Mouse (Mus musculus): Measurements from ENCODE around the gene Ap1b1.

Gene Ap1b1

DNA sequence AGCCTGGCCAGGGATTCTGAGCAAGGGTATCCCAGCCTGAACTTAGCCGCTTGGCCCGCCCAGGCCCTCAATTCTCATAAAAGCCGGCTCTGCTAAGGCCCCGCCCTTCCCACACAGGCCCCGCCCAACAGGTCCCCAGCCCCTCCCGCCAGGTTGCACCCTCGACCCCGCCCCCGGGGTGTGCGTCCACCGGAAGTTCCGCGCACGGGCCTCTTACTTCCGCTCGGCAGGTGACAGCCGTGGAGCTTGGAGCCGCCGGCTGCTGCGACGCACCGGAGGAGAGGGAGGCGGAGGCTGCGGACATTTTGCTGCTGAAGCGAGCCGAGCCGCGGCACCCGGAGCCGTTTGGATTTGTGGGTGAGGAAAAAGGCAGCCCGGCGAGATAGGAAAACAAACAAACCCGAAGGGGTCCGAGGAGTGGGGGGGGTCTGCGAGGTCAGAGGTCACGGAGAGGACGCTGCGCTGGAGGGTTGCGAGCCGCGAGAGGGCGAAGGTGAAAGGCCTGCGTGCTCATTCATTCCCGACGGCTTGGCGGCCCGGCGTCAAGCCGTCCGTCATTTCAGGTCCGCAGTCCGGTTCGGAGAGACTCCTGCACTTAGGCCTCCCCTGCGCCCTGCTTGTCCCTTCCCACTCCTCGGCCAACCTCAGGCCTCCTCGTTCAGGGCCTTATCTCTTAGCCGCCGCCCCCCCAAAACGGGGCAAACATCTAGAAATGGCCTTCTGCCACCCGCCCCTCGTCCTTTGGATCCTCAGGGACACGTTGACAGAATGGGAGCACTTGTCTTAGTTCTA, at the start of gene Ap1b1:
Gene Ap1b1, plus strand, starts transcription at position 130 of the 792 bp plus-strand sequence.
- DNase-seq, result peak; percentile 96 to 97

DNA sequence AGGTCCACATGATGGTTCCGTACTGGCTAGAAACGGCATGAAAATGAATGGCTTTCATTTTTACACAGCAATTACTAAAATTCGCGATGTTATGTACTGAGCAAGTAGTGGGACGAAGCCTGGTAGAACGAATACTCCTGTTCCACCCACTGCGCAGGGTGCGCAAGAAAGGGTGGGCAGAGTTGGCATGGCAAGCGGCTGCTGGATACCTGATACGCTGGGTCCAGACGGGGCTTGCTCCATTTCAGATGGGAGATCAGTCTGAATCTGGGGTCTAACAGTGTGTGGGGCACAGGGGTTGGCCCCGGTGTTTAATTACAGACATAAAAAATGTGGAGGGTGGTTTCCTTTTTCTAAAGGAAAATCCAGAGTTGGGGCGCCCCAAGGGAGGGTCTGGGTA, 40.1 kb upstream of the Ap1b1 start:
- DNase-seq, result no peak

DNA sequence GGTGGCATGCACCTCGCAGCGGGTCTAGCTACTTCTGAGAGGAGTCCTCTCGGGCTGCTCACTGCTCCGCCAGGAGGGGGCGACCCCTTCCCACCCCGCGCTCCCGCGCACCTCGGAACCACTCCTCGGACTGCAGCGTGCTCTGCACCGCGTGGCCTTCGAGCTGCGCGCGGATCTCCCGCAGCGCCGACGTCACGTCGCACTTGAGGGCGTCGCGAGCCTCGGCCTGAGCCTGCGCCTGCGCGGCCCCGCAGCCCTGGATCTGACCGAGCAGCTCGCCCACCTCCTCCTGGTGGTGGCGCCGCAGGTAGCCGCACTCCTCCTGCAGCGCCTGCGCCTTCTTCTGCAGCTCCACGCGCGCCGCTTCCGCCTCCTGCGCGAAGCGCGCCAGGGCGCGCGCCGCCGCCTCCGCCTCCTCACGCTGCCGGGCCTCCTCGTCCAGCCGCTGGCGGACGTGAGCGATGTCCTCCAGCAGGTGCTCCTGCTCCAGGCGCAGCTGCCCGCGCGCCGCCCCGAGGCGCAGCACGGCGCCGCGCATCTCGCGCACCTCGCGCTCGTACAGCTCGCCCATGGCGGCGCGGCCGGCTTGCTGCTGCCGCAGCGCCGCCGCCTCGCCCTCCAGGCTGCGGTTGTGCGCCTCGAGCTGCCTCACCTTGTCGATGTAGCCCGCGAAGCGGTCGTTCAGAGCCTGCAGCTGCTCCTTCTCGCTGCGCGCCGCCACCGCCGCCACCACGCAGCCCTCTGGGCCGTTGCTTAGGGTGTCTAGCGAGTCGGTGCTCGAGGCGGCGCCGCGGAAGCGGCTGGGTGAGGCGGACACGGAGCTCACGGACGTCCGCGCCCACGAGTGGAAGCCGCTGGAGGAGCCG, 39.4 kb upstream of the Ap1b1 start:
- DNase-seq, result peak; percentile 28 to 57

DNA sequence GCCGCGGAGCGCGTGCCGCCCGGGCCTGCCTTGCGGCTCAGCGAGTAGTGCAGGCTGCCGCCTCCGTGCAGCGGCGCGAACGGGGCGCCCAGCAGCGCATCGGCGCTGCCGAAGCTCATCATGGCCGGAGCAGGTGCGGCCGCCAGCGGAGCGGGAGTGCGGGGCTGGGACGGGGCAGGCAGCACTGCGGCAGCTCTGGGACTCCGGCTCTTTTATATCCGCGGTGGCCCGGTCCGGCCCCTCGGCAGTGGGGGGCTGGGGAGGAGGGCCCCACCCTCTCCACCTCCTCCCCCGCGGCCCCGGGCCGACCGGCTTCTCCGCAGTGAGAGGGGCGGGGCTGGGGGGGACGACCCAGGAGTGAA, 38.8 kb upstream of the Ap1b1 start, which contains the start of gene Nefh:
Gene Nefh, minus strand, starts transcription at position 252 of the 362 bp plus-strand sequence.
- no peak for DNase-seq

DNA sequence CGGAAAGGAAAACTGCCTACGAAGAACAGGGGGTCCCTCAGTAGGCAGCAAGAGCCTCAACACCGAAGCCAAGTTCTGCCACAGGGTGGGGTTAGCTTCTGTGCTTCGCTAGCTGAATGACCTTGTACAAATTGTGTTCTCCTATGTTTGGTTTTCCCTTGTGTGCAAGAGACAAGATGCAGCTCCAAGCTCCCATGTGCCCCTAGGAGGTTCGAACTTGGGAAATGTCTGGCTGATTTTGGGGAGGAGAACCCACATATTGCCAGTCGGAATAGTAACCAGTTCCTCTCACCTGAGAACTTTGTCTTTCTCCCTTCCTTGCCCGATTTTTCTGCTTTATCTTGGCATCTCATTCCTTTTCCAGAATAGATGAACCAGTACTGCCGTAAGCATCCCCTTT, 37.8 kb upstream of the Ap1b1 start:
- no peak for DNase-seq

DNA sequence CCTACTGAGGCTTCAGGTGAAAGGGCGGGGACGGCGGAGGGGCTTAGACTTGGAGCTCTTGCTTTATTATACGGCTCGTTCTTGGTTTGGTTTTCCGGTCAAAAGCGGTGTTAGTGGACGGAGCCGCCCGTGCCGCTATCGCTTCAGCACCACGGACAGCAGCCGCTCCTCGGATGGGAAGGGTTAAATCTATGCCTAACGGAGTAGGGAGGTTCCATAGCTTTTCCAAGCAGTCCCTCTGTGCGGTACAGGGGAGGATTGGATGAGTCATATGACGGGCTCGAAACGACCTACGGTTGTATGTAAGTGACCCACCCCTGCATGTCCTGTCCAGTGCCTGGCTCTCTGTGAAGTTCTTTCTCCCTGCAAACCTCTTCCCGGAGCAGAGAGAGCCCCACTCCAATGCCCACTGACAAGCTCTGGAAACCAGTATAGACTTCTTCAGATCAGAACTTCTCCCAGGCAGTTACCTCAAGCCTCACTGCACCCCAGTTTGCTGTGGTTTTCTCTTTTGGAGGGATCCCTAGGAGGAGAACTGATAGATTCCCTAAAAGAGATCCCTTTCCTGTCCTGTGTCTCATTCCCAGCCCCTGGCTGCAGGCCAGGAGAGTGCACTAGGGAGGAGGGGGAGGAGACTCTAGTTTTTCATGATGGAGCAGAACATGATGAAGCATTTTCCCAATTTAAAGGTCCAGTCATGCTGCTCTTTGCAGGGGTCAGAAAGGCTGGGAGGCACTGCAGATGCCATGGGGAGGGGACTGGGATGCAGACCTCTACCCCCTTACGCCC, 37.2 kb upstream of the Ap1b1 start:
- DNase-seq, result peak; percentile 59 to 69

DNA sequence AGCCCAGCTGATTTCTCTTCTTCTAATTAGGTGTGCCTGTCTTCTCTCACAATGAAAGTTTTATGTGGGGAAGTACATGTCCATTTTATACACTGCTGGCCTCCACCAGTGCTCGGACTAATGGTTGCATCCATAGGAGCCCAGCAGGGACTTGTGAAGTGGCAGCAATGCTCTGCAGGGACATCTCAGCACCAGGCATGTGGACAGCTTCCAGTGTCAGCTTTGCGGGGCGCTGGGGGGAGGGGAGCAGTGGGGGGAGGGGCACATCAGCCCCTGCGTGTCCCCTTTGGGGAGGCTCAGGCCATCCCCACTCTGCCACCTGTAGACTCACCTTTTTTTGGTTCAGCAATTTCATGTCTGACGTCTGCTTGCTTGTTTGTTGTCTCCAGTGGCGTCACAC, 33.2 kb upstream of the Ap1b1 start:
- DNase-seq, result no peak

DNA sequence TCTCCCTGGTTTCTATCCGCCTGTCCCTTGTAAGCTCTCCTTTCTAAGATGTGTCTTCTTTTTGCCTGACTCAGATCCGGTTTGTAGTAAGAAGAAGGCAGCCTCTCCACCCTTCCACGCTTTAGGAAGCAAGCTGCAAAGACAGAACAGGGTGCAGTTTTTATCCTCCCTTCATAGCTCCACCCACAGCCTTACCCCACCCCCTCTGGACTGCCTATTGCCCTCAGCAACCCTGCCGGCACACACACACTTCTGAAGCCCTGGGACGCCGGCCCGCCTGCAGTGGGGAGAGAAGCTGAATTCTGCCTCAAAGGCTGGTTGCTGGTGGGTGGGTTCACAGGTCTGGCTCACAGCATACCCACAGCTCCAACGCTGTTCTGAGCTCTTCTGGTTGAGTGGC, 32.7 kb upstream of the Ap1b1 start:
- peak; percentile 43 to 59 for DNase-seq

DNA sequence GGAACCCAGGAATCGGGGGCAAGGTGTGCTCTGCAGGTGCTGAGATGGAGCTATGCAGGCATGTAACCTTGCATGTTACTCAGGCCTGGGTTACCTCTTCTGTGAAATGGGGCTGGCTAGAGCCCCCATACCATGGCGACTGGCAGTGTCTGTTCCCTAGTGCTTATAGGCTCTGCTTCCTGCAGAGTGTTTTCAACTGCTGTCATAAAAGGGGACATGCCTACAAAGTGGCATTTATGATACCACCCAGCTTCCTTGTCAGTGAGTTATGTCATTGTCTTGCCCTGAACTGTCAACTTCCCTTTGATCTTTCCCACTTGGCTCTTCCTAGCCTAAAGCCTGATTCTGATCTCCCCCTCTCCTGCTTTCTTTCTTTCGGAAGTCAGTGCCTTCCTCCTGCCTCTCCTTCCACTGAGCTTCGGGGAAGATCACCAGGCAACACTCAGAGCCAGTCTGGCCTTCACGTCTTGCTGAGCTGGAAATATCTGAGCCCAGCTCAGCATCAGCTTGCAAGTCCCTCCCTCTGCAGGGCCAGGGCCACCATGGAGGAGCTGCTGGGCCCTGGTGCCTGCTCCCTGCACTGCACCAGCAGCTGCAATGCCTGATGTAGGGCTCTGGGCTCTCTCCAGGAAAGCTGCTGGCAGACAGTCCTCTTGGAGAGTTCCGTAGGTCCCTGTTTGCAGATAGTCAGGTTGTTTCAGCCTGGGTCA, 23.4 kb upstream of the Ap1b1 start:
- no peak for DNase-seq

DNA sequence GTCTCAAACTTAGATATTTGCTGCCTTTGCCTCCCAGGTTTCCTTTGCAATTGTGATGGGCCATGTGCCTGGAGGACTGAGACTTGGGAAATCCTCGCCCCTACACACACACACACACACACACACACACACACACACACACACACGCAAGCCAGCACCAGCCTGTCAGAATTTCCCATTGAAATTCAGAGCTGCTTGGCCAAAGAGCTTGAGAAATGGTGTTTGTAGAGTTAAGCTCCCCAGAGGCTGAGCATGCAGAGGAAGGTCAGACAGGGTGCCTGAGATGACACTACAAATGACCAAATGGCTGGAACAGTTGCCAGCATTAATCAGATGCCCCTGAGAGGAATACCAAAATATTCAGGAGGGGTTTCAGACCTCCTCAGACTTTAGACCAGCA, 20.3 kb upstream of the Ap1b1 start:
- peak; percentile 9 to 48 for DNase-seq

DNA sequence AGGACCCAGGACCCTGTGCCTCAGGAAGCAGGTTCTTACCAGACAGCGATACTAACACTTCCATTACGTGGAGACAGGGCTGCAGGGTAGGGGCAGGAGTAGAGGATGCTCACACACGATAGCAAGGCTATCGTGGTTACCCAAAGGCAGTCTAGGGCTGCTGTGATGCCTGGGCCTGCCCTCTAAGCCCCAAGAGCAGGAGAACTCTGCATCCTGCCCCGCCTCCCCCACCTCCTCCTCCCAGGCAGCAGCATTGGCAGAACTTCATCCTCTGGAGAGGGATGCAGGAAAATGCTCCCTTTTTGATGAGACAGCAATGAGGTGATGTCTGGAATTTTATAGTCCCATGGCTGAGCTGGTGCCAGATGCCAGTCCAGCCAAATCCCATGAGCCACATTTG, 19.7 kb upstream of the Ap1b1 start:
- DNase-seq, result peak; percentile 27 to 62

DNA sequence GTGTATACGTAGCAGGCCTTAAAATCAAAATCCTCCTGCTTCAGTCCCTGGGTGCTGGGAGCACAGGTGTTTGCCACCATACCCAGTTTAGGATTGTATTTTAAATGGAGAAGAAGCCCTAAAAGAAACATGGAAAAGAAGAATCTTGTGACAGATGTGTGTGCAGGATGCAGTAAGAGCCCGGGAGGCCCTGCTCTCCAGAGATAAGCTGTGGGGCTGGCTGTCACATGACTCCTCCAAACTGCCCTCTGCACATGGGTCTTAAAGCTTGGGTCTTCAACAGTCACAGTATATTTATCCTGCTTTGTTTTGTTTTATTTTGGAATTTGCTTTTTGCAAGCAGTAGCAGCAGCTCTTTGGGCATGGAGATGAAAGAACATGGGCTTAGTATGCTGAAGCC, 19.1 kb upstream of the Ap1b1 start:
- no peak for DNase-seq

DNA sequence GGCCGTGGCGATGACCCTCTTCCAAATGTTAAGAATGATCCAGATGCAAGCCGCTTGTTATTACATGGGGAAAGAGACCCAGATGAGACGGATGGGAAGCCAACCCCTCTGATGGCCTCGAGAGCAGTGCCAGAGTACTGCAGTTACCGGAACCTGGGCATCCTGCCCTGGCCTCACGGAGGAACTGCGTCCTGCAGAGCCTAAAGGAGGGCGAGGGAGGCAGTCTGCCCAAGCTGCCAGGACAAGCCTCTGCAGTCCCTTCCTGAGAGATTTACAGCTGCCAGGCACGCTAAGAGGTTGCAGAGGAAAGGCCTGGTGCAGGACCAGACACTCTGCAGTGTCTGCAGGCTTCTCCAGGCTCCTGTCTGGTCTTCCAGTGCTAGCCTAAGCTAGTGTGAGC, 18.2 kb upstream of the Ap1b1 start:
- DNase-seq, result peak; percentile 32 to 70

DNA sequence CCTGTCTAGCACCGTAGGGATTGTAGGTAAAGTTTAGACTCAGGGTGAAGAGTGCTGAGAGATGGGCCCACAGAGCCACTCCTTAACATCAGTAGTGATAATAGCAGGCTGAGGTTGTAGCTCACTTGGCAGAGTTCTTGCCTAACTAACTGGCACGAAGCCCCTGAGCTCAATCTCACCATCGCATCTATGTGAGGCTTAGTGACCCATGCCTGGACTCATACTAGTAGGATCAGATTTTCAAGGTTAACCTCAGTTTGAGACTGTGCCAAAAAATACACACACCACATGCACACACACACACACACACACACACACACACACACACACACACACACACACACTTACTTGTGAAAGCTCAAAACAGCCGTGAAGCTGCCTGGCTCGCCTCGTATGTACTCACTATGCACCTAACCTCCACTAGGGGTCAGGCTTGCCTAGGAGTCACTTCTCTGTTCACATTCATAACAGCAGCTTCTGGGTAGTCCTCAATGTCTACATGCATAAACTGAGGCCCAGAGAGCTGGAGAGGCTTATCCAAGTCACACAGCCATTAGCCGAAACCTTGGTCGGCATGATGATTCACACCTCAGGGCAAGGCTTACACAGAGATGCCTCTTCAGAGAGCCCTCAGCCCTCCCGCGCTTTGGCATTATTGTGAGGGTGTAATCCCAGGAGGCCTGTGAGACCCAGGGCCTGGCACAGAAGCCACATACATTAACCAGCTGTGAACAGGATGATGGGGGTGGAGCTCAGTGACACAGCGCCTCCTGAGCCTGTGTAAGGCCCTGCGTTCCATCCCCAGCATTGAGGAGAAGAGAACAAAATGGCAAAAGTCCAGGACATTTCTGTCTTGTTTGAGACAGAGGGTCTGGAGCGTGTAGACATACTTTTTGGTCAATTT, 13.4 kb upstream of the Ap1b1 start:
- DNase-seq, result peak; percentile 61 to 78

DNA sequence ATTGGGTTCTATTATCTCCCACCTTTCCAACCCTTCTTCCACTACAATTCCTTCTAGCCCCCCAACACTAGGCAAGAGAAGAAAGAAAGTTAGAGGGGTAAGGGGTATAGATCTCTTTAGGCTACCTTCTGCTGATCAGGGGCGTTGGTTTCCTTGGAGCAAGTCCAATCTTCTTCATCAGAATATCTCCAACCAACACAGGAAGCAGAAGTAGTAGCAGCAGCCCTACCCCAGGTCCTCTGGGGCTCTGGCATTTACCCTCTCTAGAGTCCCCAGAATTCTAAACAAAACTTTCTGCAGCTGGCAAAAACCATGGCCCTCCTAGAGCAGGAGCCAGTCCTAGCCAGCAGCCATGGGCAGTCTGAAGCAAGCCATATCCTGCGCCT, 12.8 kb upstream of the Ap1b1 start:
- DNase-seq, result no peak

DNA sequence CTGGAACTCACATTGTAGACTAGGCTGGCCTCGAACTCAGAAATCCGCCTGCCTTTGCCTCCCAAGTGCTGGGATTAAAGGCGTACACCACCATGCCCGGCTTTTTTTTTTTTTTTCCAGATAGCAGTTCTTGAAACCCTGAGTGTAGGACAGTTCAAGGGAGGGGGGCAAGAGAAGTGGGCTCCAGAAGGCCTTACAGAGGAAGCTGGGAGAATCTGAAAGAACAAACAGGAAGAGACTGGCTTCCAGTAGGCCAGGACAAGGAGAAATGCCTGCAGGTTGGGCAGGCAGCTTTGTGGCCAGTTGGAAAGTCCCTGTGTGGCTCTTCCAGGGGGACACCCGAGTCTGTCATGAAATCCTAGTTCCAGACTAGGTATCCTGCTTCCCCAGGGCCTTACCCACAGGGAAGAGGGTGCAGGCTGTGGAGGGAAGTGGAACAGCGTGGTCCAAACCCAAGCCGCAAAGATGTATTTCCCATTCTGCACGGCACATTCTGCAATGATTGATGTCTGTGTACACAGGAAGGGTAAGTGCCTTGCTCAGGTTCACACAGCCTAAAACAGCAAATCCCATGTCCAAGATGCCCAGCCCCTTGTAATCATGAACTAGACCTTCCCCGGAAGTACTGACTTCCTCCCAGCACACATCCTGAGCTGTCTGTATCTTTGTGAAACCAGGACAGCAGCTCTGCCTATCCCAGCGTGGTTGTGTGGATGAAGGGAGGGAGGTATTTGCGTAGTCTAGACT, 12.1 kb upstream of the Ap1b1 start:
- peak; percentile 30 to 64 for DNase-seq

DNA sequence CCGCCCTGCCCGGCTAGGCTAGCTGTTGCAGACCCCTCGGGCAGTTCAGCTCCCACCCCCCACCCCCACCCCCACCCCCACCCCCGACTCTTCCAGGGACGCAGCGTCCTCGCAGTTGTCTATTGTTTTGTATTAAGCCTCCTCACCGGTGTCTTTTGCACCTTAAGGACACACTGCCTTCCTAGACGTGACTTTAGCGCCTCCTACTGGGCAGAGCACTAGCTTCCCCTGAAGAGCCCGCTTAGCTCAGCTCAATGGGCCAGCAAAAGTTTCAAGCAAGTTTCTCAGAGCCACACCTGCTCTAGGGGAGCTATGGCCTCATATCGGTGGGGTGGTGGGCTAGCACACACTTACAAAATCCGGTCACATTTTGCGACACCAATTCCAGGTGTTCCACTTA, 11.0 kb upstream of the Ap1b1 start:
- peak; percentile 82 to 90 for DNase-seq

DNA sequence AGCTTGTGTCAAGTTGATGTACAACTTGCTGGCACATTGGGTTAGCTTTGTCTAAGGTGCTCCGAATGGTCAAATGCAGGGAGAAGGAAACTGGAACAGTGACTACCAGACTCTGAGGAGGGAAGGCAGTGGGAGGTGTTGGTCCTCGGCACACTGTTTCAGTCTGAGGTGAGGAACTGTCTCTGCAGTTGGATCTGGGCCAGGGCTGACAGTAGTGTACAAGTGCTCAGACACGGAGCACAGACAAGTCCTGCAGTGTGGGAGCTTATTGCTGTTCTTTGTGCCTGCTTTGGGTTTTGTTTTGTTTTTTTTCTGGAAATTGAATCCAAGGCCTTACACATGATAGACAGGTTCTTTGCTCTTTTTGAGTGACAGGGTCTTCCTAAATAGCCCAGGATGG, 3.6 kb upstream of the Ap1b1 start:
- peak; percentile 25 to 47 for DNase-seq

DNA sequence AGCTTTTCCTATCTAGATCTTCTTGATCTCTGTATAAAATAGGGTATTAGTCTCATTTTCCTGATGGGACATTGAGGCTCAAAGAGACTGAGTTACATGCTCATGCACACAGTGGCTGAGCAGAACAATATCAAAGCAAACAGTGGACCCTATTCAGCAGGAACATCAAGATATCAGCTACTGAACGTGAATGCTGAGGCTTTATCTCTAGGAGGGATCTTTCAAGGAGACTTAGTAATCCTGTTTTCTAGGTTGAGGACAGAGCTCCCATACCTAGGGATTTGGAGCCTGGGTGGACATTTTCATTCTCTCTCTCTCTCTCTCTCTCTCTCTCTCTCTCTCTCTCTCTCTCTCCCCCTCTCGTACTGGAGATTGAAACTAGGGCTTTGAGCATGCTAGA, 3.1 kb upstream of the Ap1b1 start:
- DNase-seq, result no peak

DNA sequence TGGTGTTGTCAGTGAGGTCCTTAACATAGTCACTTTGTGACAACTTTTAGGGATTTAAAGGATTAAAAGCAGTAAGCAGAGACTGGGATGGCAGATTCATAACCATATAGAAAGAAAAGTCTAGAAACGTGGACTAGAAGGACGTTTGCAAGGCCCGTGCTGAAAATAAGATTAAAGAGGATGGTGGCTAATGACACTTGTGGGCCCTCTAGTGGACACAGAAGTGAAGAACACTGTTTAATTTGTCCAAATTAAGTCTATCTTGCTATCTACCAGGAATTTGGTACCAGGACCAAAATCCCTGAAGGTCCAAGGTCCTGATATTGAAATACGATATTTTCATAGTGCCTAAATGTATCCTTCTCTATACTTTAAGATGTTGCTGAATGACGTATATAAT, 2.4 kb upstream of the Ap1b1 start:
- DNase-seq, result peak in 1 of 2 experiments; percentile 59

DNA sequence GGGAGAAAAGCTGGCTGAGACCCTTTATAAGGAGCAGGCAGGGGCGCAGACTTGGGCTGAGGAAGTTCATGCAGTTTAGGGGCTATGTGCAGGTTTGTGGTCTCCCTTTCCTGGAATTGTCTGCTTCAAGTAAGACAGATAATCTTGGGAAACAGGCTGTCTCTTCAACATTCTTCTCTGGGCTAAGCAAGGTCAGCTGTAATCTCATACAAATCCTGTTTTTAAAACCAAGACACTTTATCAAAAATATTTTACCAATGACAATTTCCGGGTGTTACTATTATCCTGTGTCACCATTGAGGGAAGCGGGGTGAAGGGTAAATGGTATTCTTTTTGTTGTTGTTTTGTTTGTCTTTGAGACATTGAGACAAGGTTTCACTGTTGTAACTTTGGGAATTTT, 1.8 kb upstream of the Ap1b1 start:
- no peak for DNase-seq
